Mouse (Mus musculus): ENCODE measurements around the gene Arid4a. TPM values are rescaled to one million over a fixed set of nuclear protein-coding genes. Genes with fewer than 3 reads are reported as not detected.

Gene Arid4a
- polyA plus RNA-seq, 1 experiment from 2014 or later, result 41.2 TPM

DNA sequence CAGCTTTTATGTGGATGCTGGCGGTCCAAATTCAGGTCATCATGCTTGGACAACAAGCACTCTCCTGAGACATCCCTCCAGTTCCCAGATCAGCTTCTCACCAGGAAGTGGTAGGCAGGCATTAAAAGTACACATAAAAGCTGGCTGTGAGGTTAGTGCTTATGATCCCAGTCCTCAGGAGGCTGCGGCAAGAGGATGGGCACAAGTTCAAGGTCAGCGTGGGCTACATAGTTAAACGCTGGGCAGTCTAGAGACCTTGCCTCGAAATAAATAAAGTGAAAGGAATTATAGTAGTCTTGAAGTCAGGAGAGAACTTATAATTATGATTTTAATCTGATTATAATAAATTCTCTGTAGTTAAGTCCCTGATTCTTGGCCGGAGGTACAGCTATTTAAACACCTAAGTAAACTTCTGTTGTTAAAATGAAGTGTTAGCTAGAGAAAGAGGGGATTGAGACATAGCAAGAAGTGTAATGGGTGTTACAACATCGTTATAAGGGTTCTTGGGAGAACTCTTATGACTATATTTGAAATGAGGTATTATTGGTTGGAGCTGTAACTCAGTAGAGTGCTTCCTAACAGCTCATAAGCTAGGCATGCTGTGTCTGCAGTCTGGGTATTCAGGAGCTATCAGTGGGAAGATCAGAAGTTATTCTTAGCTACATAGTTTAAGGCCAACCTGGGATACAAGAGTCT is 30.8 kb upstream of the Arid4a start:
- H3K9ac ChIP-seq, result no peak overlapping the region
- no peak overlapping the region for H3K4me3 ChIP-seq
- no peak overlapping the region for H3K4me2 ChIP-seq
- WGBS, result 97% methylated on average over 7 of the region's 7 CpGs
- no peaks in the 10 kb centered on the region for H3K27me3 ChIP-seq
- ATAC-seq (ENCODE audit: low FRiP score), result no peak
- peaks cover 82% of the 10 kb centered on the region for H3K36me3 ChIP-seq
- no peak overlapping the region for H3K27ac ChIP-seq
- no peaks in the 10 kb centered on the region for H3K4me1 ChIP-seq (replicated peaks)
- H3K9me3 ChIP-seq, result no peaks in the 10 kb centered on the region

DNA sequence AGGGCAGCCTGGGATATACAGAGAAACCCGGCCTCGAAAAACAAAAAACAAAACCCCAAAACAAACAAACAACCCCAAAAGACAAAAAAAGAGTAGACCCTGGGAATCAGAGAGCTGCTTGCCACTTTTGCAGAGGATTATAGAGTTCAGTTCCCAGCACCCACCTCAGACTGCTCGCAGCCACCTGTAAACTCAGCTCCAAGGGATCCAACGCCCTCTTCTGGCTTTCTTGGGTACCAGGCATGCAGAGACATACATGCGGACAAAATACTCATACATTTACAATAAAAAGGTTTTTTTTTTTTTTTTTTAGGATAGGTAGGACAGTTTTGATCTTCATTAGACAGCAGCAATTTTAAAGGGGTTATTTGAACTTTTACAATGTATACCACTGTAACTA is 18.6 kb upstream of the Arid4a start:
- Histone ChIP-seq H3K27ac (no peak overlapping the region), H3K4me3 (no peak overlapping the region), H3K4me1 (replicated peaks) (peaks cover 7% of the 10 kb centered on the region), H3K36me3 (peaks cover 52% of the 10 kb centered on the region), H3K9me3 (no peaks in the 10 kb centered on the region), H3K4me2 (no peak overlapping the region), H3K9ac (no peak overlapping the region), H3K27me3 (no peaks in the 10 kb centered on the region)
- ATAC-seq (ENCODE audit: low FRiP score), result no peak
- WGBS, result 93% methylated on average over 5 of the region's 5 CpGs

DNA sequence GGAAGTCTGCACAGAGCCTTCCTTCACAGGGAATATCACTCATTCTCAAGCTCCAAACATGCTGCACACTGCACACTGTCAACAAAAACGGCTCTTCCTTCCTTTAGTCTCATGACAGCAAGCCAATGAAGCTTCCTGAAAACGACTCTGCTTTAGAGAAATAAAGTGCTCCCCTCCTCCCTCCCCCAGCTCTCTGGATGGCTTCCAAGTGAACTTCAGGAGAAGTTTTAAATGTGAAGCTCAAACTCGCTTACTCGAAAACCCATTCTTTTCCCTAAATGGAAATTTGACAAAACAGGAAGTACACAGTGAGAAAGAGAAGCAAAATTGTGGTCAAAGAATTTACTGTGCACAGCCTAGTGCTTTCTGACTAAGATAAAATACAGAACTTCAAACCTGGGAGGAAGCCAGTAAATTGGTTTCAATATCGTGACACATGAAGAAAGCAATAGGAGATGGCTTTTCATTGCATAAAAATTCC is 16.3 kb upstream of the Arid4a start:
- Histone ChIP-seq H3K4me3 (no peak overlapping the region), H3K4me1 (replicated peaks) (peaks cover 7% of the 10 kb centered on the region), H3K9ac (no peak overlapping the region), H3K4me2 (no peak overlapping the region), H3K36me3 (peaks cover 49% of the 10 kb centered on the region), H3K27ac (0 out of 2 replicates have a peak overlapping the region, but pooled peaks have one; percentile 35), H3K9me3 (no peaks in the 10 kb centered on the region), H3K27me3 (no peaks in the 10 kb centered on the region)
- 53% methylated on average over 5 of the region's 5 CpGs for WGBS
- no peak for ATAC-seq (ENCODE audit: low FRiP score)

- Histone ChIP-seq H3K27me3 (no peaks in the 10 kb centered on the region), H3K9me3 (no peaks in the 10 kb centered on the region), H3K36me3 (peaks cover 52% of the 10 kb centered on the region), H3K4me1 (replicated peaks) (peaks cover 7% of the 10 kb centered on the region), H3K4me2 (no peak overlapping the region), H3K4me3 (no peak overlapping the region), H3K27ac (no peak overlapping the region), H3K9ac (no peak overlapping the region)
- 82% methylated on average over 1 of the region's 1 CpGs for WGBS
- ATAC-seq (ENCODE audit: low FRiP score), result no peak
Measured at GRCm38 (mm10) chr12:71000344-71000743, 15.4 kb upstream of the Arid4a start.

GRCm38 (mm10) chr12:71001456-71001855 is 14.3 kb upstream of the Arid4a start:
- peaks cover 52% of the 10 kb centered on the region for H3K36me3 ChIP-seq
- no peaks in the 10 kb centered on the region for H3K27me3 ChIP-seq
- no peak overlapping the region for H3K9ac ChIP-seq
- no peaks in the 10 kb centered on the region for H3K9me3 ChIP-seq
- no peak overlapping the region for H3K4me2 ChIP-seq
- no peak for ATAC-seq (ENCODE audit: low FRiP score)
- no peak overlapping the region for H3K27ac ChIP-seq
- H3K4me1 ChIP-seq (replicated peaks), result peaks cover 7% of the 10 kb centered on the region
- no peak overlapping the region for H3K4me3 ChIP-seq
- 67% methylated on average over 6 of the region's 6 CpGs for WGBS

GRCm38 (mm10) chr12:71003760-71004426 is 11.9 kb upstream of the Arid4a start:
- no peak for ATAC-seq (ENCODE audit: low FRiP score)
- Histone ChIP-seq H3K4me3 (no peak overlapping the region), H3K27me3 (no peaks in the 10 kb centered on the region), H3K4me2 (no peak overlapping the region), H3K27ac (no peak overlapping the region), H3K4me1 (replicated peaks) (peaks cover 6% of the 10 kb centered on the region), H3K9me3 (no peaks in the 10 kb centered on the region), H3K36me3 (peaks cover 64% of the 10 kb centered on the region), H3K9ac (no peak overlapping the region)
- WGBS, result 89% methylated on average over 5 of the region's 6 CpGs

DNA sequence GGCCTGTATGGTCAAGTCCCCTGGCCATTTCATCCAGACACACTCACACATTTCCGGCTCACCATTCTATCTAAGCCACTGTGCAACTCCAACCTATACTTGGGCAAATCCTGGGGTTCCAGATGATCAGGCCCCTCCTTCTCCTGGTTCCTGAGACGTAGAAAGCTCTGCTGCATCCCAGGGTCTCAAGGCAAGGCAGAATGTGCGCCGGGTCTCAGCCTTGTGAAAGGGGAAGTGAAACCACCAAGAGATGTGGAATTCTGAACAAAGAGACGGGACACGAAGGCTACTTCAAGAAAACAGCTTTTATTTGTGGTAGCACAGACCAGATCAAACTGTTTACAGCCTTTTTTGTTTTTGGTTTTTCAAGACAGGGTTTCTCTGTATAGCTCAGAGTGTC is 9.6 kb upstream of the Arid4a start:
- H3K27me3 ChIP-seq, result no peaks in the 10 kb centered on the region
- H3K27ac ChIP-seq, result no peak overlapping the region
- H3K9me3 ChIP-seq, result no peaks in the 10 kb centered on the region
- no peak overlapping the region for H3K4me3 ChIP-seq
- 93% methylated on average over 6 of the region's 6 CpGs for WGBS
- no peak overlapping the region for H3K4me2 ChIP-seq
- peaks cover 70% of the 10 kb centered on the region for H3K36me3 ChIP-seq
- H3K9ac ChIP-seq, result no peak overlapping the region
- ATAC-seq (ENCODE audit: low FRiP score), result no peak
- H3K4me1 ChIP-seq (replicated peaks), result no peaks in the 10 kb centered on the region

- no peak for ATAC-seq (ENCODE audit: low FRiP score)
- peaks cover 71% of the 10 kb centered on the region for H3K36me3 ChIP-seq
- WGBS, result 90% methylated on average over 7 of the region's 7 CpGs
- H3K27ac ChIP-seq, result no peak overlapping the region
- H3K27me3 ChIP-seq, result no peaks in the 10 kb centered on the region
- H3K9ac ChIP-seq, result no peak overlapping the region
- H3K4me2 ChIP-seq, result no peak overlapping the region
- peaks cover 2% of the 10 kb centered on the region for H3K4me1 ChIP-seq (replicated peaks)
- no peaks in the 10 kb centered on the region for H3K9me3 ChIP-seq
- no peak overlapping the region for H3K4me3 ChIP-seq
Measured at GRCm38 (mm10) chr12:71006901-71007300, 8.9 kb upstream of the Arid4a start.

DNA sequence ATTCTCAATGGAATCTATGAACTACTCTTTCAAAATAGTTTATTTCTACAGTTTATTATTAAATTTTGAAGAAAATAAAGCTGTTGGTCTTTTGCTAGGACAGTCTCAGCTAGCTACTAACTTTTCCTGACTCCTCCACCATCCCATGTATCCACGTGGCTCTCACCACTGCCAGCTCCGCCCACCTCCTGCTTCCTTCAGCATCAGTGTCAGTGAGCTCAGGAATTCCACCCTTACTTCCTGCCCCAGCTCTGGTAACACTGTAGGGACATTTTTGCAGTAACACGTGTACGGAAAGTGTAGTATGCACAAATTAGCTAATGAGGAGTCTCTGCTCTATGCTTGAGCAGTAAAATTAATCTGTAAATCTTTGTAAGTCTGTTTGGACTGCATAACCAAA is 6.0 kb upstream of the Arid4a start:
- Histone ChIP-seq H3K4me3 (no peak overlapping the region), H3K36me3 (peaks cover 61% of the 10 kb centered on the region), H3K27ac (no peak overlapping the region), H3K4me2 (no peak overlapping the region), H3K9ac (no peak overlapping the region), H3K27me3 (no peaks in the 10 kb centered on the region), H3K9me3 (no peaks in the 10 kb centered on the region), H3K4me1 (replicated peaks) (peaks cover 26% of the 10 kb centered on the region)
- ATAC-seq (ENCODE audit: low FRiP score), result no peak
- WGBS, result 70% methylated on average over 4 of the region's 4 CpGs

GRCm38 (mm10) chr12:71014845-71015362 is 886 bp upstream of the Arid4a start:
- H3K9ac ChIP-seq, result peak overlapping the region; percentile 87
- 1% methylated on average over 32 of the region's 32 CpGs for WGBS
- peaks cover 31% of the 10 kb centered on the region for H3K4me1 ChIP-seq (replicated peaks)
- peak overlapping the region; percentile 84 for H3K4me2 ChIP-seq
- no peaks in the 10 kb centered on the region for H3K9me3 ChIP-seq
- H3K4me3 ChIP-seq, result peak overlapping the region; percentile 81
- ATAC-seq (ENCODE audit: low FRiP score), result no peak
- no peaks in the 10 kb centered on the region for H3K27me3 ChIP-seq
- H3K27ac ChIP-seq, result peak overlapping the region; percentile 98
- peaks cover 23% of the 10 kb centered on the region for H3K36me3 ChIP-seq

GRCm38 (mm10) chr12:71016211-71016502 is 367 bp downstream of the Arid4a start:
- Histone ChIP-seq H3K9ac (peak overlapping the region; percentile 89), H3K4me3 (peak overlapping the region; percentile 98), H3K9me3 (no peaks in the 10 kb centered on the region), H3K27ac (peak overlapping the region; percentile 93), H3K27me3 (no peaks in the 10 kb centered on the region), H3K36me3 (peaks cover 31% of the 10 kb centered on the region), H3K4me2 (peak overlapping the region; percentile 86), H3K4me1 (replicated peaks) (peaks cover 31% of the 10 kb centered on the region)
- WGBS, result under 1% methylated on average over 33 of the region's 33 CpGs
- ATAC-seq (ENCODE audit: low FRiP score), result no peak

- Histone ChIP-seq H3K4me3 (peak overlapping the region; percentile 98), H3K36me3 (peaks cover 31% of the 10 kb centered on the region), H3K27ac (peak overlapping the region; percentile 93), H3K27me3 (no peaks in the 10 kb centered on the region), H3K4me2 (peak overlapping the region; percentile 86), H3K4me1 (replicated peaks) (peaks cover 31% of the 10 kb centered on the region), H3K9me3 (no peaks in the 10 kb centered on the region), H3K9ac (peak overlapping the region; percentile 89)
- under 1% methylated on average over 54 of the region's 82 CpGs for WGBS
- ATAC-seq (ENCODE audit: low FRiP score), result no peak
Measured at GRCm38 (mm10) chr12:71016503-71017241, 882 bp downstream of the Arid4a start.

Measured in hindbrain, embryonic 13.5 days (tissue).